Mouse (Mus musculus) hindbrain, embryonic 12.5 days (tissue): Measurements from ENCODE around the gene Grm8. TPM values are rescaled to one million over a fixed set of nuclear protein-coding genes. Genes with fewer than 3 reads are reported as not detected.
"Not testable (repeated sequence)": the region's sequence is repeated elsewhere in the genome, so short reads cannot be mapped to it uniquely, and the experiment has no call there.

Experiments used
- ATAC-seq: fragments of 200-750 bp; cut with Nextera tagmentation; 2 replicates; pipeline ENCODE4 v1.8.0; 2017; ENCODE audit warnings: moderate TSS enrichment; ENCODE audit not compliant: low FRiP score
- H3K27ac ChIP-seq: fragments of 300-500 bp; sonication (generic); 2 replicates; pipeline ENCODE4 v1.5.1; 2016; ENCODE audit warnings: mild to moderate bottlenecking
- H3K27me3 ChIP-seq: fragments of 300-500 bp; sonication (generic); 2 replicates; pipeline ENCODE4 v1.6.1; 2016; ENCODE audit warnings: mild to moderate bottlenecking
- H3K36me3 ChIP-seq: fragments of 300-500 bp; sonication (generic); 2 replicates; pipeline ENCODE4 v1.6.1; 2016; ENCODE audit warnings: mild to moderate bottlenecking
- H3K4me1 ChIP-seq: fragments of 300-500 bp; sonication (generic); 2 replicates; pipeline ENCODE4 v1.6.1; 2016
- H3K4me2 ChIP-seq: fragments of 300-500 bp; sonication (generic); replicated peaks from 2 replicates; pipeline ENCODE4 v1.6.1; 2016; ENCODE audit warnings: mild to moderate bottlenecking
- H3K4me3 ChIP-seq: fragments of 300-500 bp; sonication (generic); 2 replicates; pipeline ENCODE4 v1.5.1; 2016; ENCODE audit warnings: mild to moderate bottlenecking
- H3K9ac ChIP-seq: fragments of 300-500 bp; sonication (generic); 2 replicates; pipeline ENCODE4 v1.6.1; 2016; ENCODE audit warnings: mild to moderate bottlenecking, moderate library complexity
- H3K9me3 ChIP-seq: fragments of 300-500 bp; sonication (generic); replicated peaks from 2 replicates; pipeline ENCODE4 v1.6.1; 2016; ENCODE audit warnings: mild to moderate bottlenecking
- WGBS: fragments of 180-500 bp; shearing (Covaris S2); methylation state at CpG from one replicate; pipeline ENCODE4 v1.1.7; 2016; 5-methylcytosine and 5-hydroxymethylcytosine counted together
- polyA plus RNA-seq: library from polyadenylated mRNA; unstranded; fragments of >200 nt; fragmentation: Nextera tagmentation; extraction: Ambion mirVana; gene quantifications from 2 replicates; pipeline ENCODE4 v1.2.1, GENCODE M21; 2016

Grm8 gene
- polyA plus RNA-seq, 1 experiment from 2014 or later: 4.4 TPM

GRCm38 (mm10) chr6:27913281-27913680 lies 221.7 kb downstream of the Grm8 start:
- WGBS: 64% methylated on average over 1 of the region's 1 CpGs
- H3K36me3 ChIP-seq: no peaks in the 10 kb centered on the region
- no peak overlapping the region for H3K9ac ChIP-seq
- no peak overlapping the region for H3K27ac ChIP-seq
- H3K4me2 ChIP-seq: no peak overlapping the region
- H3K4me3 ChIP-seq: no peak overlapping the region
- no peaks in the 10 kb centered on the region for H3K27me3 ChIP-seq
- H3K4me1 ChIP-seq: no peaks in the 10 kb centered on the region
- peaks cover 9% of the 10 kb centered on the region for H3K9me3 ChIP-seq
- ATAC-seq: no peak

GRCm38 (mm10) chr6:27904358-27904757 lies 230.6 kb downstream of the Grm8 start:
- Histone ChIP-seq H3K4me1 (no peaks in the 10 kb centered on the region), H3K4me2 (no peak overlapping the region), H3K9me3 (peaks cover under 1% of the 10 kb centered on the region; the same call in 1 of the 2 replicates), H3K4me3 (no peak overlapping the region), H3K36me3 (no peaks in the 10 kb centered on the region), H3K27me3 (no peaks in the 10 kb centered on the region), H3K9ac (no peak overlapping the region), H3K27ac (no peak overlapping the region)
- ATAC-seq: no peak

GRCm38 (mm10) chr6:27902224-27902623 lies 232.8 kb downstream of the Grm8 start:
- 95% methylated on average over 1 of the region's 1 CpGs for WGBS
- no peak for ATAC-seq
- H3K9me3 ChIP-seq: no peaks in the 10 kb centered on the region
- no peak overlapping the region for H3K4me2 ChIP-seq
- no peak overlapping the region for H3K27ac ChIP-seq
- H3K4me1 ChIP-seq: no peaks in the 10 kb centered on the region
- no peak overlapping the region for H3K4me3 ChIP-seq
- no peaks in the 10 kb centered on the region for H3K27me3 ChIP-seq
- H3K9ac ChIP-seq: no peak overlapping the region
- no peaks in the 10 kb centered on the region for H3K36me3 ChIP-seq

- H3K4me3 ChIP-seq: no peak overlapping the region
- no peak overlapping the region for H3K9ac ChIP-seq
- 88% methylated on average over 3 of the region's 3 CpGs for WGBS
- H3K4me1 ChIP-seq: no peaks in the 10 kb centered on the region
- H3K36me3 ChIP-seq: no peaks in the 10 kb centered on the region
- H3K27me3 ChIP-seq: no peaks in the 10 kb centered on the region
- H3K9me3 ChIP-seq: no peaks in the 10 kb centered on the region
- no peak for ATAC-seq
- H3K27ac ChIP-seq: no peak overlapping the region
- H3K4me2 ChIP-seq: no peak overlapping the region
Measured at GRCm38 (mm10) chr6:27901396-27901795, 233.6 kb downstream of the Grm8 start.

- Histone ChIP-seq H3K27me3 (no peaks in the 10 kb centered on the region), H3K36me3 (no peaks in the 10 kb centered on the region), H3K27ac (no peak overlapping the region), H3K9me3 (no peaks in the 10 kb centered on the region), H3K4me1 (no peaks in the 10 kb centered on the region), H3K4me2 (no peak overlapping the region), H3K9ac (no peak overlapping the region), H3K4me3 (no peak overlapping the region)
- 91% methylated on average over 1 of the region's 1 CpGs for WGBS
- no peak for ATAC-seq
Measured at GRCm38 (mm10) chr6:27895153-27895552, 239.8 kb downstream of the Grm8 start.

- no peak overlapping the region for H3K4me3 ChIP-seq
- H3K27ac ChIP-seq: no peak overlapping the region
- H3K9me3 ChIP-seq: no peaks in the 10 kb centered on the region
- no peak overlapping the region for H3K4me2 ChIP-seq
- H3K4me1 ChIP-seq: no peaks in the 10 kb centered on the region
- WGBS: 54% methylated on average over 1 of the region's 1 CpGs
- no peak overlapping the region for H3K9ac ChIP-seq
- no peaks in the 10 kb centered on the region for H3K36me3 ChIP-seq
- no peaks in the 10 kb centered on the region for H3K27me3 ChIP-seq
- ATAC-seq: no peak
Measured at GRCm38 (mm10) chr6:27892886-27893285, 242.1 kb downstream of the Grm8 start.

- Histone ChIP-seq H3K4me3 (no peak overlapping the region), H3K27ac (no peak overlapping the region), H3K4me1 (no peaks in the 10 kb centered on the region), H3K4me2 (no peak overlapping the region), H3K36me3 (no peaks in the 10 kb centered on the region), H3K27me3 (no peaks in the 10 kb centered on the region), H3K9ac (no peak overlapping the region), H3K9me3 (no peaks in the 10 kb centered on the region)
- ATAC-seq: no peak
- 91% methylated on average over 2 of the region's 2 CpGs for WGBS
Measured at GRCm38 (mm10) chr6:27888391-27888790, 246.6 kb downstream of the Grm8 start.

GRCm38 (mm10) chr6:27887922-27888321 lies 247.1 kb downstream of the Grm8 start:
- H3K4me3 ChIP-seq: no peak overlapping the region
- no peak overlapping the region for H3K9ac ChIP-seq
- H3K4me1 ChIP-seq: no peaks in the 10 kb centered on the region
- no peak overlapping the region for H3K4me2 ChIP-seq
- H3K36me3 ChIP-seq: no peaks in the 10 kb centered on the region
- no peak for ATAC-seq
- no peaks in the 10 kb centered on the region for H3K9me3 ChIP-seq
- no peaks in the 10 kb centered on the region for H3K27me3 ChIP-seq
- 100% methylated on average over 1 of the region's 1 CpGs for WGBS
- H3K27ac ChIP-seq: no peak overlapping the region

- no peaks in the 10 kb centered on the region for H3K9me3 ChIP-seq
- no peak overlapping the region for H3K27ac ChIP-seq
- ATAC-seq: no peak
- H3K4me1 ChIP-seq: no peaks in the 10 kb centered on the region
- H3K27me3 ChIP-seq: no peaks in the 10 kb centered on the region
- H3K36me3 ChIP-seq: no peaks in the 10 kb centered on the region
- no peak overlapping the region for H3K4me2 ChIP-seq
- no peak overlapping the region for H3K4me3 ChIP-seq
- 73% methylated on average over 1 of the region's 1 CpGs for WGBS
- no peak overlapping the region for H3K9ac ChIP-seq
Measured at GRCm38 (mm10) chr6:27885786-27886185, 249.2 kb downstream of the Grm8 start.

- H3K9me3 ChIP-seq: no peaks in the 10 kb centered on the region
- H3K36me3 ChIP-seq: no peaks in the 10 kb centered on the region
- no peak overlapping the region for H3K27ac ChIP-seq
- WGBS: 33% methylated on average over 1 of the region's 1 CpGs
- no peaks in the 10 kb centered on the region for H3K4me1 ChIP-seq
- no peak overlapping the region for H3K4me2 ChIP-seq
- H3K27me3 ChIP-seq: no peaks in the 10 kb centered on the region
- H3K9ac ChIP-seq: no peak overlapping the region
- ATAC-seq: no peak
- no peak overlapping the region for H3K4me3 ChIP-seq
Measured at GRCm38 (mm10) chr6:27849644-27850043, 285.3 kb downstream of the Grm8 start.

- 94% methylated on average over 1 of the region's 1 CpGs for WGBS
- no peak for ATAC-seq
Measured at GRCm38 (mm10) chr6:27836159-27836558, 298.8 kb downstream of the Grm8 start.

GRCm38 (mm10) chr6:27819735-27820134 lies 315.2 kb downstream of the Grm8 start:
- WGBS: 92% methylated on average over 2 of the region's 2 CpGs
- ATAC-seq: not testable (repeated sequence)

More at GRCm38 (mm10) chr6:27836159-27836558, 298.8 kb downstream of the Grm8 start:
- Histone ChIP-seq H3K9me3 (no peaks in the 10 kb centered on the region), H3K4me2 (no peak overlapping the region), H3K27ac (no peak overlapping the region), H3K4me1 (no peaks in the 10 kb centered on the region), H3K9ac (no peak overlapping the region), H3K27me3 (no peaks in the 10 kb centered on the region), H3K36me3 (no peaks in the 10 kb centered on the region), H3K4me3 (no peak overlapping the region)

GRCm38 (mm10) chr6:27812789-27813188 lies 322.2 kb downstream of the Grm8 start:
- Histone ChIP-seq H3K9ac (no peak overlapping the region), H3K4me3 (no peak overlapping the region), H3K27ac (no peak overlapping the region), H3K9me3 (no peaks in the 10 kb centered on the region), H3K4me2 (no peak overlapping the region), H3K4me1 (no peaks in the 10 kb centered on the region), H3K27me3 (no peaks in the 10 kb centered on the region), H3K36me3 (no peaks in the 10 kb centered on the region)
- 66% methylated on average over 5 of the region's 5 CpGs for WGBS
- ATAC-seq: no peak

More at GRCm38 (mm10) chr6:27819735-27820134, 315.2 kb downstream of the Grm8 start:
- not testable (repeated sequence) for H3K9ac ChIP-seq, H3K27me3 ChIP-seq, H3K4me2 ChIP-seq, H3K27ac ChIP-seq, H3K36me3 ChIP-seq, H3K4me3 ChIP-seq, H3K4me1 ChIP-seq, H3K9me3 ChIP-seq
